Mouse (Mus musculus): ENCODE results near the gene Med16.

Gene Med16

GRCm38 (mm10) chr10:79860079-79860911 is 48.4 kb downstream of the Med16 start:
- DNase-seq (ENCODE audit: low spot score): peak; percentile 57

GRCm38 (mm10) chr10:79859116-79859515 is 49.6 kb downstream of the Med16 start:
- peak; percentile 63 for DNase-seq (ENCODE audit: low spot score)

- DNase-seq (ENCODE audit: low spot score): peak; percentile 89
Measured at GRCm38 (mm10) chr10:79858416-79859074, 50.2 kb downstream of the Med16 start.

- DNase-seq (ENCODE audit: low spot score): no peak
Measured at GRCm38 (mm10) chr10:79857894-79858293, 50.8 kb downstream of the Med16 start.

- DNase-seq (ENCODE audit: low spot score): peak; percentile 70
Measured at GRCm38 (mm10) chr10:79857452-79857811, 51.3 kb downstream of the Med16 start.

- DNase-seq (ENCODE audit: low spot score): peak; percentile 54
Measured at GRCm38 (mm10) chr10:79856704-79857451, 51.8 kb downstream of the Med16 start.

GRCm38 (mm10) chr10:79856280-79856679 is 52.4 kb downstream of the Med16 start:
- DNase-seq (ENCODE audit: low spot score): no peak

GRCm38 (mm10) chr10:79855558-79856184 is 53.1 kb downstream of the Med16 start:
- peak; percentile 64 for DNase-seq (ENCODE audit: low spot score)

- peak; percentile 78 for DNase-seq (ENCODE audit: low spot score)
Measured at GRCm38 (mm10) chr10:79854801-79855541, 53.8 kb downstream of the Med16 start.

GRCm38 (mm10) chr10:79853860-79854795 is 54.6 kb downstream of the Med16 start, which contains the start of gene Ptbp1:
Gene Ptbp1 (plus strand): TSS chr10:79854427.
- DNase-seq (ENCODE audit: low spot score): peak; percentile 100

GRCm38 (mm10) chr10:79853392-79853791 is 55.3 kb downstream of the Med16 start:
- peak; percentile 97 for DNase-seq (ENCODE audit: low spot score)

GRCm38 (mm10) chr10:79852827-79853226 is 55.9 kb downstream of the Med16 start:
- no peak for DNase-seq (ENCODE audit: low spot score)

- no peak for DNase-seq (ENCODE audit: low spot score)
Measured at GRCm38 (mm10) chr10:79852107-79852789, 56.5 kb downstream of the Med16 start.

GRCm38 (mm10) chr10:79851653-79852052 is 57.1 kb downstream of the Med16 start:
- DNase-seq (ENCODE audit: low spot score): no peak

- DNase-seq (ENCODE audit: low spot score): no peak
Measured at GRCm38 (mm10) chr10:79849941-79850628, 58.6 kb downstream of the Med16 start.

GRCm38 (mm10) chr10:79846553-79846952 is 62.2 kb downstream of the Med16 start:
- DNase-seq (ENCODE audit: low spot score): no peak
